Mouse (Mus musculus) midbrain, postnatal 0 days (tissue): ENCODE data around the gene Evx2. TPM values are rescaled to one million over a fixed set of nuclear protein-coding genes. Genes with fewer than 3 reads are reported as not detected.

ENCODE experiments used
- ATAC-seq: fragments of 200-750 bp; cut with Nextera tagmentation; 2 replicates; pipeline ENCODE4 v1.8.0; 2017; ENCODE audit warnings: moderate number of reproducible peaks, mild to moderate bottlenecking, moderate TSS enrichment, moderate library complexity; ENCODE audit not compliant: low FRiP score
- DNase-seq: peaks from one replicate; pipeline ENCODE4 v3.0.0-alpha.2; 2015; ENCODE audit warnings: low spot score
- H3K27ac ChIP-seq: fragments of 300-500 bp; sonication (generic); 2 replicates; pipeline ENCODE4 v1.5.1; 2014; ENCODE audit warnings: low read depth, mild to moderate bottlenecking, low read length, mixed read lengths
- H3K27me3 ChIP-seq: fragments of 300-500 bp; sonication (generic); 2 replicates; pipeline ENCODE4 v1.6.1; 2014; ENCODE audit warnings: low read length, control low read depth, mixed read lengths; ENCODE audit not compliant: insufficient read depth
- H3K36me3 ChIP-seq: fragments of 300-500 bp; sonication (generic); 2 replicates; pipeline ENCODE4 v1.6.1; 2014; ENCODE audit warnings: low read length, control low read depth, mixed read lengths; ENCODE audit not compliant: insufficient read depth
- H3K4me1 ChIP-seq: fragments of 300-500 bp; sonication (generic); 2 replicates; pipeline ENCODE4 v1.6.1; 2014; ENCODE audit warnings: mild to moderate bottlenecking, control low read depth, antibody characterized with exemption, low read length, mixed read lengths; ENCODE audit not compliant: insufficient read depth
- H3K4me2 ChIP-seq: fragments of 300-500 bp; sonication (generic); 2 replicates; pipeline ENCODE4 v1.6.1; 2014; ENCODE audit warnings: low read depth, mild to moderate bottlenecking, low read length, mixed read lengths; ENCODE audit not compliant: poor library complexity, severe bottlenecking
- H3K4me3 ChIP-seq: fragments of 300-500 bp; sonication (generic); 2 replicates; pipeline ENCODE4 v1.5.1; 2014; ENCODE audit warnings: low read depth, mild to moderate bottlenecking, low read length, moderate library complexity
- H3K9ac ChIP-seq: fragments of 300-500 bp; sonication (generic); replicated peaks from 2 replicates; pipeline ENCODE4 v1.6.1; 2014; ENCODE audit warnings: mild to moderate bottlenecking, low read length, moderate library complexity, mixed read lengths; ENCODE audit not compliant: poor library complexity, severe bottlenecking
- H3K9me3 ChIP-seq: fragments of 300-500 bp; sonication (generic); 2 replicates; pipeline ENCODE4 v1.6.1; 2016; ENCODE audit warnings: low read length, control low read depth
- CTCF ChIP-seq: IDR thresholded peaks from 2 replicates; pipeline ENCODE4 v1.5.1; 2016; ENCODE audit warnings: antibody characterized with exemption, mild to moderate bottlenecking
- whole genome bisulfite sequencing: fragments of 180-500 bp; shearing (Covaris S2); extraction: QIAGEN DNeasy Blood & Tissue Kit; methylation state at CpG from one replicate; pipeline ENCODE4 v1.1.7; 2014; 5-methylcytosine and 5-hydroxymethylcytosine counted together
- polyA plus RNA-seq: library from polyadenylated mRNA; unstranded; fragments of >200 nt; fragmentation: Nextera tagmentation; extraction: Ambion mirVana; gene quantifications from 2 replicates; pipeline ENCODE4 v1.2.1, GENCODE M21; 2015
- total RNA-seq: library from RNA; depleted of rRNA; stranded (reverse); fragments of >200 nt; gene quantifications from 2 replicates; pipeline ENCODE4 v1.2.3, GENCODE M21; 2014

Gene Evx2
- total and polyA plus RNA-seq, 2 experiments from 2014 or later = 0.33 to 4.2 TPM

DNA sequence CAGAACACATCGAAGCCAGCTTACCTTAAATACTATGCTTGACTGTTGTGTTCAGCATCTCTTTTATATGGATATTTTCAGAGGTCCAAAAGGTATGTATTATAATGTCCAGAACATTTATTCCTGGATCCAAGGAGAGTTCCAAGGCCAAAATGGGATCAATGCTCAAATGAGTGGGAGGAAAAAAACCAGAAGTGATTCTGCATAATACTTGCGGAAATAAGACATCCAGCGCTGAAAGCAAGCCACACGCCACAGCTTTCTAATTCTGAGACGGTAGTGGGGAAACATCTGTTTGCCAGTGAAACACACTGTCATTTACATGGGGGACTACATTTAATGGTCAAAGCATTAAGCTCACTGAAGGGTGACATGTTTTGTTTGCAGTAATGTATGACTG is 16.9 kb downstream of the Evx2 start:
- H3K4me1 ChIP-seq = no peaks in the 10 kb centered on the region
- WGBS = 64% methylated on average over 5 of the region's 5 CpGs
- no peak overlapping the region for H3K9ac ChIP-seq
- H3K36me3 ChIP-seq = no peaks in the 10 kb centered on the region
- H3K9me3 ChIP-seq = no peaks in the 10 kb centered on the region
- no peak overlapping the region for H3K4me2 ChIP-seq
- TF ChIP-seq CTCF = no peak
- DNase-seq (no peak), ATAC-seq (no peak)
- H3K27me3 ChIP-seq = peaks cover 49% of the 10 kb centered on the region
- no peak overlapping the region for H3K4me3 ChIP-seq
- no peak overlapping the region for H3K27ac ChIP-seq

GRCm38 (mm10) chr2:74635412-74635811 is 23.9 kb downstream of the Evx2 start:
- H3K4me2 ChIP-seq = no peak overlapping the region
- 72% methylated on average over 4 of the region's 4 CpGs for WGBS
- H3K4me3 ChIP-seq = no peak overlapping the region
- no peaks in the 10 kb centered on the region for H3K36me3 ChIP-seq
- no peak overlapping the region for H3K9ac ChIP-seq
- TF ChIP-seq CTCF = no peak
- no peak for DNase-seq
- 0 out of 2 replicates have a peak, but pooled peaks cover 7% of the 10 kb centered on the region for H3K27me3 ChIP-seq
- H3K4me1 ChIP-seq = no peaks in the 10 kb centered on the region
- no peak overlapping the region for H3K27ac ChIP-seq
- ATAC-seq = no peak
- no peaks in the 10 kb centered on the region for H3K9me3 ChIP-seq

DNA sequence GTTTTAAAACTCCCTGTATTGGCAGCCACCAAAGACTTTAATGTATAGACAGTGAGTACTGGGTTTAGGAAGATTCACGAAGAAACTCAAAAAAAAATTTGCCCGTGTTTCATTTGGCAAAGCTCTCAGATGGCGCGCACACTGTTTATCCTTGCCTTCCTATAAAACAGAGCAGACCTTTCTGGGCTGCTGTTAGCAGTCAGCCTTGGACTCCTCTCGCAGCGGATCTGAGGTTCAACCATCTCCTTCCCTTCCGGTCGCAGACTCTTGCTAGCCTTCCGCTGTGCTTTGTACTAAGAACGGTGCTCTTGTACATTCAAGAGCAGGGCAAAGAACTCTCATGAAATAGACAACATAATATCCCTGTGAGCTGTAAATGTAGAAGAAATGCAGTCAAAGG is 39.0 kb downstream of the Evx2 start:
- TF ChIP-seq CTCF = no peak
- Histone ChIP-seq H3K27ac (no peak overlapping the region), H3K27me3 (no peaks in the 10 kb centered on the region), H3K4me2 (no peak overlapping the region), H3K9ac (no peak overlapping the region), H3K4me3 (no peak overlapping the region), H3K4me1 (no peaks in the 10 kb centered on the region), H3K9me3 (no peaks in the 10 kb centered on the region), H3K36me3 (no peaks in the 10 kb centered on the region)
- DNase-seq = no peak
- ATAC-seq = no peak
- 89% methylated on average over 10 of the region's 10 CpGs for WGBS

DNA sequence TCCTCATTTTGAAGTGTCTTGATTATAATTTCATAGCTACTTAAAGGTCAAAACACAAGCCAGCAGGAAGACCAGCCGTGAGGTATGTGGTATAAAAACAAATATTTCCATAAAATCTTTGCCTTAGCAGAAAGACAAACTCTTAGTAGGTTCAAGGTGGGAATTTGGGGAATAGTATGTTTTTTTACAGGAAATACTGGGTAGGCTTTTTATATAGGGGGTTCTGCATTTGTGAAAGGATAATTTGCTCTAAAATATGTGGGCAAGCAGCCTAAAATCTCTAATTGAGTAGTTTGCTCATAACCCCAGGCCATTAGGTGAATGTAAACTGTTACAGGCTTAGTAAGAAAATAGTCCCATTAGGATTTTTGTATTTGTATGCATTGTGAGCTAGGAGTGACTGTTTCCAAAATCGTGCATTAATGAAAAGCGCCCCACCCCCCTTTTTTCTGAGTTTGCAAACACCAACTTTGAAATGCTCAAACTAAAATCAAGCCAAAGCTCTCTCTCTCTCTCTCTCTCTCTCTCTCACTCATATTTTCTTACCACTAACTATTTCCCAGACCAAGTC is 39.6 kb downstream of the Evx2 start:
- ATAC-seq = no peak
- no peak for DNase-seq
- no peak overlapping the region for H3K27ac ChIP-seq
- no peaks in the 10 kb centered on the region for H3K27me3 ChIP-seq
- no peaks in the 10 kb centered on the region for H3K36me3 ChIP-seq
- H3K4me2 ChIP-seq = no peak overlapping the region
- H3K4me1 ChIP-seq = no peaks in the 10 kb centered on the region
- no peaks in the 10 kb centered on the region for H3K9me3 ChIP-seq
- no peak for TF ChIP-seq CTCF
- no peak overlapping the region for H3K4me3 ChIP-seq
- WGBS = 86% methylated on average over 3 of the region's 3 CpGs
- H3K9ac ChIP-seq = no peak overlapping the region

- Histone ChIP-seq H3K9me3 (no peaks in the 10 kb centered on the region; the same call in 1 of the 2 replicates), H3K4me3 (no peak overlapping the region), H3K36me3 (no peaks in the 10 kb centered on the region), H3K27me3 (no peaks in the 10 kb centered on the region), H3K4me2 (no peak overlapping the region), H3K4me1 (no peaks in the 10 kb centered on the region), H3K27ac (no peak overlapping the region), H3K9ac (no peak overlapping the region)
- TF ChIP-seq CTCF = no peak
- ATAC-seq (no peak), DNase-seq (no peak)
- 87% methylated on average over 9 of the region's 9 CpGs for WGBS
These were observed 41.7 kb downstream of the Evx2 start for GRCm38 (mm10) chr2:74617706-74618105.

DNA sequence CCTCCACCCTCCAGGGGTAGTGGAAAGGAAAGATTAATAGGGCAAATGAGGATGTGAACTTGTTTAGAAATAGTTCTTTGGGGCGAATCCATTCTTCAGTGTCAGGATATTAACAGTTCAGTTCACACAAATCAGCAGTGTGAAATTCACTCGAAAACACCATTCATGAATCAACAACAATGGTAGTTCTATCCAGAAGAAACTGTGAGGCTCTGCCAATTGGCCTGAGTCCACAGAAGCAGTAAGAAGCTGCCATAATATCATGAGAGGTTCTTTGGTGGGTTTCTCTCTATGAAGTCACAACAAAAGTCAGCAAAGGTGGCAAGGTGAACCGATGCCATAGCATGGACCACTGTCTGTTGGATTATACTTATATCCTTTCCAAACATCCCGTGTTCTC is 48.0 kb downstream of the Evx2 start:
- H3K27ac ChIP-seq = no peak overlapping the region
- no peaks in the 10 kb centered on the region for H3K36me3 ChIP-seq
- no peak overlapping the region for H3K4me2 ChIP-seq
- no peak overlapping the region for H3K4me3 ChIP-seq
- DNase-seq = no peak
- WGBS = 82% methylated on average over 4 of the region's 4 CpGs
- H3K4me1 ChIP-seq = no peaks in the 10 kb centered on the region
- no peak for ATAC-seq
- TF ChIP-seq CTCF = no peak
- no peaks in the 10 kb centered on the region; the same call in 1 of the 2 replicates for H3K9me3 ChIP-seq
- no peaks in the 10 kb centered on the region for H3K27me3 ChIP-seq
- H3K9ac ChIP-seq = no peak overlapping the region
